Mouse (Mus musculus) bone marrow, adult 2 months (tissue): ENCODE measurements around the gene Ttc19. TPM values are rescaled to one million over a fixed set of nuclear protein-coding genes. Genes with fewer than 3 reads are reported as not detected.
"Not testable (repeated sequence)": the region's sequence is repeated elsewhere in the genome, so short reads cannot be mapped to it uniquely, and the experiment has no call there.

Source experiments
- H3K27ac ChIP-seq: fragments of 200-500 bp; 2 replicates; pipeline ENCODE4 v1.5.1; 2012; ENCODE audit warnings: low read depth, mild to moderate bottlenecking, control low read depth, inconsistent platforms, low read length; ENCODE audit not compliant: control insufficient read depth, poor library complexity, insufficient read depth
- H3K4me1 ChIP-seq: fragments of 200-500 bp; 2 replicates; pipeline ENCODE4 v1.6.1; 2011; ENCODE audit warnings: low read length; ENCODE audit not compliant: control insufficient read depth, insufficient read depth
- H3K4me3 ChIP-seq: fragments of 200-500 bp; replicated peaks from 2 replicates; pipeline ENCODE3; 2011; ENCODE audit warnings: mild to moderate bottlenecking, low read depth, low read length, control low read depth; ENCODE audit not compliant: control insufficient read depth
- CTCF ChIP-seq: fragments of 200-500 bp; IDR thresholded peaks from 2 replicates; pipeline ENCODE4 v1.5.1; 2011; ENCODE audit warnings: low read length, control low read depth; ENCODE audit not compliant: control insufficient read depth, insufficient read depth
- POLR2A ChIP-seq: fragments of 200-500 bp; IDR thresholded peaks from 2 replicates; pipeline ENCODE4 v1.6.1; 2011; ENCODE audit warnings: low read depth, mild to moderate bottlenecking, control low read depth, low read length, borderline replicate concordance; ENCODE audit not compliant: control insufficient read depth
- WGBS: fragments of 180-500 bp; shearing (Covaris S2); methylation state at CpG from one replicate; pipeline ENCODE4 v1.1.7; 2018; 5-methylcytosine and 5-hydroxymethylcytosine counted together
- polyA plus RNA-seq: library from polyadenylated mRNA; stranded (reverse); fragments of >200 nt; gene quantifications from 2 replicates; pipeline ENCODE4 v1.2.4, GENCODE M21; 2011; ENCODE audit warnings: low replicate concordance; ENCODE audit not compliant: missing spikeins, insufficient read depth, insufficient read length

Ttc19 gene
- polyA plus RNA-seq, 1 experiment: 4.2 TPM

DNA sequence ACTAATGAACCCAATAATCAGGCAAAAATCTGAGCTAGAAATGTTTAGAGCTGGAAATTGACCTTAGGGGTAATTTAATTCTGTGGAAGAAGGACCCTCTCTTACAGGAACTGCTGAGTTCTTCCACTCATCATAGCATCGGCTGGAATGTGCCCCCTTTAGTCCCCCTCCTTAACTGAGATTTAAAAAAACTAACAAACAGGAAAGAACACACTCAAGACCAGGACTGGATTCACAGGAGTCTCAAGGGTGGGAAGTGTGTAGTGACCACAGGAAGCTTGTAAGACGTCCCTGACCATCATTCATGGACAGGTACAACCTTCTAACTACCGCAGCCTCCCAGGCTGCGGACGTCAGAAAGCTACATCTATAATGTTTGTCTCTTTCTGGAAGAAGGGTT is 10.4 kb upstream of the Ttc19 start:
- Histone ChIP-seq H3K4me3 (no peak overlapping the region), H3K4me1 (no peaks in the 10 kb centered on the region), H3K27ac (no peak overlapping the region)
- TF ChIP-seq POLR2A: no peak
- TF ChIP-seq CTCF: no peak
- 71% methylated on average over 5 of the region's 5 CpGs for WGBS

DNA sequence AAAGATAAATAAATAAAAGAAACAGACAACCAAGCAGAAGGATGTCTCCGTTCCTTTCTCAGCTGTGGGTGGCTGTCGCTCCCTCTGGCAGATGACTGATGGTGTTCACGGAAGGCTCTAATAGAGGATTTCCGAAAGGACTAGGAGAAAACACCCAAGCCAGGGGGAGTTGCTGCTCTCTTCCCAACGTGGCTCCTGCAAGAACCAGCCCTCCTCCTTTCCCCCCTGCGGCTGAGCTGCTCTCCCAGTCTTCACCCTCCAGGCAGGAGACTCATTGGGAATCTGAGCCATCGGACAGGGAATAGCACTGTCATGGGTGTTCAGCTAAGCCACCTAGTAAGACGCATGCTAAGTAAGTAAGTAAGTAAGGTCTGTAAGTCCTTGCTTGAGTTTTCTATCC is 4.2 kb upstream of the Ttc19 start:
- TF ChIP-seq CTCF (no peak), POLR2A (no peak)
- WGBS: 86% methylated on average over 8 of the region's 8 CpGs
- H3K4me1 ChIP-seq: no peaks in the 10 kb centered on the region
- no peak overlapping the region for H3K4me3 ChIP-seq
- H3K27ac ChIP-seq: no peak overlapping the region

DNA sequence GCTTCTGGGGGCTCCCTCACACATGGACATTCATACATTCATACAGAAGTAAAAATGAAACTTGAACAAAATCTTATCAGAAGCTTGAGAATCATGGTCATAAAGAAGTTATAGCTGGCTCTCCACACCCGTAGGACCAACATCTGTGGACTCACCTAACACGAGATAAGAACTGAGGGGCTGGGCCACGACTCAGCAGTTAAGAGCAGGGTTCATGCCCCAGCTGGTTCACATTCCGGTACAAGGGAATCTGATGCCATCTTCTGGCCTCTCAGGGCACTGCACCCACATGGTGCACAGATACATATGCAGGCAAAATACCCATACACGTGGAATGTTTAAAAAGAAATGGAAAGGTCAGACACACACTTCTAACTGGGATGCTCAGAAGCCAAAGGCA is 3.2 kb upstream of the Ttc19 start:
- TF ChIP-seq POLR2A (no peak), CTCF (peak; percentile 84)
- no peak overlapping the region for H3K27ac ChIP-seq
- no peak overlapping the region for H3K4me3 ChIP-seq
- no peaks in the 10 kb centered on the region for H3K4me1 ChIP-seq
- 13% methylated on average over 5 of the region's 5 CpGs for WGBS

DNA sequence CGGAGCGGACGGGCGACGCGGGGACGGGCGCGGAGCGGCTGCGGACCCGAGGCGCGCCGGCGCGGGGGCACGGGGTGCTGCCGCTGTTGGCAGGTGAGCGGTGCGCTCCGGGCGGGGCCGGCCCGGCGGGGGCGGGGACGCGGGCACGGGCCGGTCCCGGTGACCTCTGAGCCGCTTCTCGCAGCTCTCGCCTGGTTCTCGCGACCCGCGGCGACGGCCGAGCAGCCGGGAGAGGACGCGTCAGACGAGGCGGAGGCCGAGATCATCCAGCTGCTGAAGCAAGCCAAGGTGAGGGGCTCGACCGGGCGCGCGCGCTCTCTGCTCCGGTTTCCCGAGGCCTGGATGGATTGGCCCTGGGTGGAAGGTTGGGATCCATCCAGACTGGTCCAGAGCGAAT is 326 bp downstream of the Ttc19 start:
- TF ChIP-seq CTCF: no peak
- TF ChIP-seq POLR2A: no peak
- Histone ChIP-seq H3K4me3 (peak overlapping the region; percentile 89), H3K4me1 (no peaks in the 10 kb centered on the region), H3K27ac (peak overlapping the region; percentile 97)
- under 1% methylated on average over 56 of the region's 57 CpGs for WGBS

DNA sequence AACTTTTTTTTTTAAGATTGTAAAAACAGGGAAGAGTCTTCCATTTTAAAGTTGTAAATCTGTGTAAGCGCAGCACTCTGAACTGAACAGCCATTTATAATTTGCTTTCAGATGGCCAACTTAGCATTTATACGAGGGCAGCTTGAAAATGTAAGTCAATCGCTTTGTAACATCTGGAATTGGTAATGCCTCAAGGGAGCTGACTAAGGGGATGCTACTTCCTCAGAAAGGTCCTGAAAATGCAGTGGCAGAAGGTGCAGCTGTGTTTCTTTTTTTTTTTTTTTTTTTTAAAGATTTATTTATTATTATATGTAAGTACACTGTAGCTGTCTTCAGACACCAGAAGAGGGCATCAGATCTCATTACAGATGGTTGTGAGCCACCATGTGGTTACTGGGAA is 2.7 kb downstream of the Ttc19 start:
- 88% methylated on average over 3 of the region's 3 CpGs for WGBS
- not testable (repeated sequence) for H3K27ac ChIP-seq, H3K4me1 ChIP-seq, H3K4me3 ChIP-seq

DNA sequence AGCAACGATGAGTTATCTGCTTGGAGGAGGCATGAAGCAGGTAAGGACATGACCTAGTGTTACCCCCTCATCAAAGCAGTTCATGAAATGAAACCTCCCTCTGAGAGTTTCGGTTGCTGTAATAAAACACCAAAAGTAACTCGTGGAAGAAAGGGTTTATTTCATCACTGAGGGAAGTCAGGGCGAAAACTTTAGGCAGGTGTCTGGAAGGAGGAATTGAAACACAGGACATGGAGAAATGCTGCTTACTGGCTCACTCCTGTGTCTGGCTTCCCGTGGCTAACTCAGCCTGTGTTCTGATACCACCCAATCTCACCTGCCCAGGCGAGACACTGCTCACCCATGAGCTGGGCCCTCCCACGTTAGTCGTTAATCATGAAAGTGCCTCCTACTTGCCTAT is 3.7 kb downstream of the Ttc19 start:
- H3K4me1 ChIP-seq: no peaks in the 10 kb centered on the region
- TF ChIP-seq CTCF (no peak), POLR2A (no peak)
- H3K27ac ChIP-seq: no peak overlapping the region
- no peak overlapping the region for H3K4me3 ChIP-seq
- 62% methylated on average over 8 of the region's 8 CpGs for WGBS

DNA sequence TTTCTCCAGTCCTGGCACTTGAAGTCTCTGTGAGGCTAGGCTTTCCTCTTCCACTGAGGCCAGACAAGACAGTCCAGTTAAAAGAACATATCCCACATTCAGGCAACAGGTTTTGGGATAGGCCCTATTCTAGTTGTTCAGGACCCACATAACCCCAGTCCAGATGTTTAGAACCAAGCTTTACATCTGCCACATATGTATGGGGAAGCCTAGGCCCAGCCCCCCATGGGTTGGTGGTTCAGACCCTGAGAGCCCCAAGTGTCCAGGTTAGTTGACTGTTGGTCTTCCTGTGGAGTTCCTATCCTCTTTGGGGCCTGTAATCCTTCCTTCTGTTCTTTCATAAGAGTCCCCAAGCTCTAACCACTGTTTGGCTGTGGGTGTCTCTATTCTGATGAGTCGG is 6.4 kb downstream of the Ttc19 start:
- Histone ChIP-seq H3K27ac (no peak overlapping the region), H3K4me1 (no peaks in the 10 kb centered on the region), H3K4me3 (no peak overlapping the region)
- WGBS: 81% methylated on average over 1 of the region's 1 CpGs
- TF ChIP-seq CTCF (no peak), POLR2A (no peak)

DNA sequence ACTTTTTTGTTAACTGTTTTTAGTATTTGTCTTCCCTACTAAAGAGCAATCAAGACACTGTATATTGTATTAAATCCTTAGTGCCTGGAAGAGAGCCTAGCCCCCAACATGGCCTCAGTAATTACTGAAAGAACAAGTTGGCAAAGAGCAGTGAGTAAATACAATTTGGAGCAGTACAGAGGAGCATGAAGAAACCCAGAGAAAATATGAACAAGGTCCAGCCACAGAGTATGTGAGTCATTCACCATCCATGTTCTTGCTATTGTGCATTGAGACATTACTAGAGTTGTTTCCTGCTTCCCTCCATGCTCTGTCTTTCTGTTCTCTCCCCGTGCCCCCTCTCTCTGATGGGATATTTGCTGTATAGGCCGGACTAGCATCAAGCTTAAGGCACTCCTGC is 12.8 kb downstream of the Ttc19 start:
- Histone ChIP-seq H3K4me1 (no peaks in the 10 kb centered on the region), H3K4me3 (no peak overlapping the region), H3K27ac (no peak overlapping the region)
- 75% methylated on average over 2 of the region's 2 CpGs for WGBS
- TF ChIP-seq POLR2A (no peak), CTCF (no peak)

DNA sequence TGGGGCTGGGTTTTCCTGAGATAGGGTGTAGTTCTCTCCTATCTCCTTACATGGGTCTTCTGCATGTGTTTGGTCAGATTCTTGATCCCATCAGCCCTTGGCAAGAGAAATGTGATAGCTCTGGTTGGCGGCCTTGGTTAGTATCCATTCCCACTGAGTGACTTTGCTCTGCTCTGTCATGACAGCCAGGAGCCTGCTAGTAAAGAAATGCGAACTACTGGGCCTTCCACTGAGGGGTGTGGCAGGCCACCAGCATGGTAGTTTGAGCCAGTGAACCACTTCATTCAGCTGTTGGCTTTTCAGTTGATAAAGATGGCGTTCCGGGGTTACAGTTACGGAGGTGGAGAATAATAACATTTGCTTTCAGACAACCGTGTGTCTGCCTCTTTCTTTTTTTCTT is 17.6 kb downstream of the Ttc19 start:
- Histone ChIP-seq H3K27ac (no peak overlapping the region), H3K4me3 (no peak overlapping the region), H3K4me1 (no peaks in the 10 kb centered on the region)
- TF ChIP-seq POLR2A: no peak
- no peak for TF ChIP-seq CTCF
- 85% methylated on average over 6 of the region's 6 CpGs for WGBS

DNA sequence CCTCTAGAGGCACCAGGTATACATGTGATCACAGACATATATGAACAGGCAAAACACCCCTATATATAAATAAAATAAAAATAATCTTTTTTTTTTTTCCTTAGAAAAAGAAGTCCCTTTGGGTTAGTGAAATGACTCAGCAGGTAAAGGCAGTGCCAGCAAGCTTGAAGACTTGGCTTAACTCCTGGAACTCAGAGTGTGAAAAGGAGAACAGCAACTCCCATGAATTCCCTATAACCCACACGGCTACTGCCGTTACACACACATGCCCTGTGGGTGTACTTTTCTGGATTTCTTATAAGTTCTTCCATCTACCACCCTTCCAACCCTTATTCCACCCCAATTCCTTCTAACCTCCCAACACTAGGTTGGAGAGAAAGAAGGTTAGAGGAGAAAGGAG is 24.6 kb downstream of the Ttc19 start:
- Histone ChIP-seq H3K4me1 (no peaks in the 10 kb centered on the region), H3K4me3 (no peak overlapping the region), H3K27ac (no peak overlapping the region)
- TF ChIP-seq POLR2A (no peak), CTCF (no peak)
- 79% methylated on average over 2 of the region's 2 CpGs for WGBS
